Mouse (Mus musculus) embryonic fibroblast, embryonic 13.5 days (primary cell): ENCODE measurements around the gene Pmpcb. TPM values are rescaled to one million over a fixed set of nuclear protein-coding genes. Genes with fewer than 3 reads are reported as not detected.
A peak's percentile ranks its signal among the peaks of the same experiment; 100 is the strongest.
"Not testable (repeated sequence)": the region's sequence is repeated elsewhere in the genome, so short reads cannot be mapped to it uniquely, and the experiment has no call there.

Experiments
- H3K27ac ChIP-seq: 2 replicates; pipeline ENCODE4 v1.5.1; 2012; ENCODE audit warnings: low read length, control low read depth, inconsistent platforms; ENCODE audit not compliant: insufficient read depth
- H3K4me1 ChIP-seq: 2 replicates; pipeline ENCODE4 v1.6.1; 2011; ENCODE audit warnings: low read length; ENCODE audit not compliant: control insufficient read depth, insufficient read depth
- H3K4me3 ChIP-seq: 2 replicates; pipeline ENCODE4 v1.5.1; 2011; ENCODE audit warnings: mild to moderate bottlenecking, control low read depth, low read length; ENCODE audit not compliant: insufficient read depth
- CTCF ChIP-seq: IDR thresholded peaks from 2 replicates; pipeline ENCODE4 v1.5.1; 2011; ENCODE audit warnings: mild to moderate bottlenecking, control low read depth, low read length, moderate library complexity, borderline replicate concordance; ENCODE audit not compliant: insufficient read depth
- POLR2A ChIP-seq: IDR thresholded peaks from 2 replicates; pipeline ENCODE4 v1.6.1; 2011; ENCODE audit warnings: low read depth, mild to moderate bottlenecking, control low read depth, low read length, moderate library complexity
- polyA plus RNA-seq: library from polyadenylated mRNA; stranded (reverse); fragments of >200 nt; gene quantifications from 2 replicates; pipeline ENCODE4 v1.2.4, GENCODE M21; 2011; ENCODE audit warnings: low read depth; ENCODE audit not compliant: missing spikeins, insufficient read length

Gene Pmpcb
- 78.7 and 107 TPM in 2 replicates for polyA plus RNA-seq

DNA sequence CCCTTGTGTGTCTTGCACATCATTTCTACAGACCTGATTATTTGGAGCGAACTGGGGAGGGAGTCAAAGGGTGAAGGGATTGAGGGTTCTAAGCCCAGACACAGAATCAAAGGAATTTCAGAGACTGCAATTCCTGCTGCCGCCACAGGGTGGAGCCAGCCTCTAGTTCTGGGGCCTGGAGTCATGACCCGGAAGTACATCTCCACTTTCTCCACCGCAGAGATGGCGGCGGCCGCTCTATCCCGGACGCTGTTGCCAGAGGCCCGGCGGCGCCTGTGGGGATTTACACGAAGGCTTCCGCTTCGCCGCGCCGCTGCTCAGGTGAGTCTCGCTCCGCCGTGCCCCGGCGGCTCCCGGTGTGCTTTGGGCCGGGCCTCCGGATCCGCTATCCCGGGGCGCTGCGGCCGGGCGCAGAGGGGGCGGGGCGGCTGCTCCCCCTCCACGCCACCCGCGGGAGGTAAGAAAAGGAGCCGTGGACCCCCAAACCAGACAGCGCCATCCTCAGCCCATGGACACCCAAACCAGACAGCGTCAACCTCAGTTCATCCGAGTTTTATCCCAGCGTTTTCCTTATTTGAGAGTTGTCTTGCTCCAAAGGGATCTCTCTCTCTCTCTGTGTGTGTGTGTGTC lies at the start of gene Pmpcb:
Gene Pmpcb, plus strand, starts transcription at position 186 of the 630 bp plus-strand sequence.
- H3K4me3 ChIP-seq: peak within 1 kb of the TSS; percentile 87
- TF ChIP-seq CTCF (peak; percentile 59; the same call in 1 of the 2 replicates), POLR2A (peak; percentile 49; the same call in 1 of the 2 replicates)
- H3K27ac ChIP-seq: peak within 1 kb of the TSS; percentile 36
- H3K4me1 ChIP-seq: no peaks in the 10 kb centered on the region

DNA sequence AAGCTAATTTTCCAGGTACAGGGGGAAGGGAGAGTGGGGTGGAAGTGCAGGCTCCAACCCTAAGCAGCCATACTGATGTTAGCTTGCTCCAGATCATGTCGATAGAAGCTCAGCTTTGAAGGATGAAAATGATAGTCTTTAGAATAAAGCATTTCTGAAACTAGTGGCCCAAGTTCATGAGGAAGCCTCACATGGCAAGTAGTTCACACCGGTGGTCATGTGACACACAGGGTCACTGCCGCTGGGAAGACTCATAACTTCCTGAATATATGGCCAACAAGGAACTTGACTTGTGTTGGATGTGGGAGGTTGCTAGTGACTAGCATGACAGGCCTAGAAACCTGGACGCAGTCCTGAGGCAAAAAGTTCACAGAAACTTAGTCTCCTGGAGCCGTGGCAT lies 44.7 kb upstream of the Pmpcb start:
- Histone ChIP-seq H3K27ac (no peak overlapping the region), H3K4me3 (no peak overlapping the region), H3K4me1 (no peaks in the 10 kb centered on the region)
- no peak for TF ChIP-seq CTCF
- TF ChIP-seq POLR2A: no peak

DNA sequence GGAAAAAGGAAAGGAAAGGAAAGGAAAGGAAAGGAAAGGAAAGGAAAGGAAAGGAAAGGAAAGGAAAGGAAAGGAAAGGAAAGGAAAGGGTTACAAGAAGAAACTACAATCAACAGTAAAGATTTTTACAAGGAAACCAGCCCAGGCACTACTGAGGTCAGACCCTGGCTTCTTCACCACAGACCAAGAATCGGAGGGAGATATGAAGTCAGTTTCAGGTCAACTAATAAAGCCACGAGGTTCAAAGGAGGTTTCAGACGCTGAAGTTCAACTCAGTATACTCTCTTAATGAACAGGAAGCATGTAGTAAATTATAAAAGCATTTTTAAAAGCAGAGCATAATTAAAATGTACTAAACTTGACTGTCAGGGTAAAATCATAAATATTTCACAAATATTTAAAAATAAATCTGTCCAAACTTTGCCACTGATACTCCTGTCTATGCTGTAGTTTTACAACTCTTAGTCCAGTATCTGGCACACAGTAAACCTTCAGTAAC lies 43.5 kb upstream of the Pmpcb start:
- Histone ChIP-seq H3K4me1 (no peaks in the 10 kb centered on the region), H3K4me3 (no peak overlapping the region), H3K27ac (no peak overlapping the region)
- no peak for TF ChIP-seq CTCF
- TF ChIP-seq POLR2A: no peak

DNA sequence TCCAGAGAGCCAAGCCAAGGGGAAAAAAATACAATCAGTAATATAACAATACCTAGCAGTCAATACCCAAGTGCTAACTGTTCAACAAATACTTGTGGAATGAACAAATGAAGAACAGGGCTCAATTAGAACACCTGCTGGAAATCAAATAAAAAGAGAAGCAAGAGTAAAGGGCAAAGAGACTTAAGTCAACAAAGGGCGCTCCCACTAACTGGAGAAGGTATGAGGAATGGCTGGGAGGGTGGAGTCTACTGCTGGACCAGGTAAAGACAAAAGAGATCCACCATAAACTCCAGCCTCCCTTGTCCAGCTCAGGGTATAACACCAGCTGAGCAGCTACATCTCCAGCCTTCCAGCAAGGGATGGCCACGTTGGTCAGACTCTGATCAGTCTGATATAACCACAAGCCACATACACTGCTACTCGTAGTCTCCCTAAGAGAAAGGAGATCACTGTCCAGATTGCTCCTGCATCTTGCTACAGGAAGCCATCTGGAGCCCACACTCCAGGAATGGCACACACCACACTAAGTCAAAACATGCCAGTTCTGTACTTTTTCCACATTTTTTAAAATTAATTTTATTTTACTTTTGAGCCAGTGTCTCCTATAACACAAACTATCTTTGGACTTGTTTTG lies 42.0 kb upstream of the Pmpcb start:
- Histone ChIP-seq H3K4me1 (no peaks in the 10 kb centered on the region), H3K27ac (no peak overlapping the region), H3K4me3 (no peak overlapping the region)
- TF ChIP-seq POLR2A: no peak
- no peak for TF ChIP-seq CTCF

DNA sequence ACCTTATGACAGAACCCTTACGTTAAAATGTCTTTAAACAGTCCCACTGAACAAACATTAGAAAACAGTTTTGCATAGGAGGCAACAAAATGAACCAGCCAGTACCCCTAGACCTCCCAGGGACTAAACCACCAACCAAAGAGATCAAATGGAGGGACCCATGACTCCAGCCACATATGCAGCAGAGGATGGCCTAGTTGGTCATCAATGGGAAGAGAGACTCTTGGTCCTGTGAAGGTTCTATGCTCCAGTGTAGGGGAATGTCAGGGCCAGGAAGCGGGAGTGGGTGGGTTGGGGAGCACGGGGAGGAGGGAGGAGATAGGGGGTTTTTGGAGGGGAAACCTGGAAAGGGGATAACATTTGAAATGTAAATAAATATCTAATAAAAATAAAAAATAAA lies 37.4 kb upstream of the Pmpcb start:
- not testable (repeated sequence) for H3K4me1 ChIP-seq, H3K27ac ChIP-seq, H3K4me3 ChIP-seq

DNA sequence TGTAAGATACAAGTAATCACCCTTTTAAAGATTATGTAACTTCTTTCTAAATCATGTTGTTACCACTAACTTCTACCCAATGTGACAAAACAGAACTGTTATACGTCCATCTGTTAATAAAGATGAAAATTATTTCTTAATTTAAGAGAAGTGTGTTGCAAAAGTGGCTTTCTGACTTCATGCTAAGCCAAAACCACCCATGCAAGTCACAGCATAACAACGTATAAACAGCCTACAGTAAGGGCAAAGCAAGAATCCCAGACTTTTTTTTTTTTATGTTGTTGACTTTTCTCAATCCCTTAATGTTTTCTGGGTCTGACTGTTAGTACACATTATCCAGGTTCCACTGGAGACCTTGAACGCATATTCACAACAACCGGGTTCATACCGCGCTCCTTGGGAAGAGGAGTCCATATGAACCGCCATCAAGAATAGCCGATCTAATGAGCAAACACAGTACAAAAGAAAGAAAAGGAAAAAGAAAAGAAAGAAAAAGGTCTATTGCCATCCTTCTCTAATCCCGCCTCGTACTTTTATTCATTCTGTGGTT lies 36.6 kb upstream of the Pmpcb start:
- peak overlapping the region; percentile 80 for H3K4me3 ChIP-seq
- no peaks in the 10 kb centered on the region for H3K4me1 ChIP-seq
- H3K27ac ChIP-seq: no peak overlapping the region
- TF ChIP-seq CTCF: no peak
- TF ChIP-seq POLR2A: no peak

GRCm38 (mm10) chr5:21700934-21701333 lies 36.0 kb upstream of the Pmpcb start:
- Histone ChIP-seq H3K4me1 (no peaks in the 10 kb centered on the region), H3K27ac (no peak overlapping the region), H3K4me3 (peak overlapping the region; percentile 80)
- TF ChIP-seq POLR2A (no peak; the same call in 1 of the 2 replicates), CTCF (no peak)

- Histone ChIP-seq H3K4me1 (no peaks in the 10 kb centered on the region), H3K27ac (peak within 1 kb of the TSS; percentile 98), H3K4me3 (peak within 1 kb of the TSS; percentile 80)
- no peak for TF ChIP-seq CTCF
- TF ChIP-seq POLR2A: peak; percentile 96
Observed at GRCm38 (mm10) chr5:21701351-21702008, 35.5 kb upstream of the Pmpcb start, which contains the start of gene Napepld. TSS of gene Napepld (minus strand) at chr5:21701396.

DNA sequence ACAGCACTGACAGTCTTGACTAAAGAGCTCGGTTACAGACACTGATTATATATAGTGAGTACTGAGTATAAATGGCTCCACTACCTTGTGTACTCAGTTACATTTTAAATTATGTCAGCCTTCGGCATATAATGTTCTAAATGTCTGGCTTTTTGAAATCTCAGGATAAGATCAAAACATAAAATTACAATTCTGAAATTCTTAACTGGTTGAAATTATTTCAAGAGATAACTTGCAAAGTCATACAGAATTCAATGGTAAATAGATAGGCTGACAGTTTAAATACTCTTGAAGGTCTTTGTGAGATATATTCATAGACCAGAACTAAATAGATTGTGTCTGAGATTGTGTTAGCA lies 35.0 kb upstream of the Pmpcb start:
- Histone ChIP-seq H3K27ac (peak overlapping the region; percentile 98), H3K4me1 (no peaks in the 10 kb centered on the region), H3K4me3 (peak overlapping the region; percentile 61; the same call in 1 of the 2 replicates)
- TF ChIP-seq CTCF: no peak
- no peak for TF ChIP-seq POLR2A

DNA sequence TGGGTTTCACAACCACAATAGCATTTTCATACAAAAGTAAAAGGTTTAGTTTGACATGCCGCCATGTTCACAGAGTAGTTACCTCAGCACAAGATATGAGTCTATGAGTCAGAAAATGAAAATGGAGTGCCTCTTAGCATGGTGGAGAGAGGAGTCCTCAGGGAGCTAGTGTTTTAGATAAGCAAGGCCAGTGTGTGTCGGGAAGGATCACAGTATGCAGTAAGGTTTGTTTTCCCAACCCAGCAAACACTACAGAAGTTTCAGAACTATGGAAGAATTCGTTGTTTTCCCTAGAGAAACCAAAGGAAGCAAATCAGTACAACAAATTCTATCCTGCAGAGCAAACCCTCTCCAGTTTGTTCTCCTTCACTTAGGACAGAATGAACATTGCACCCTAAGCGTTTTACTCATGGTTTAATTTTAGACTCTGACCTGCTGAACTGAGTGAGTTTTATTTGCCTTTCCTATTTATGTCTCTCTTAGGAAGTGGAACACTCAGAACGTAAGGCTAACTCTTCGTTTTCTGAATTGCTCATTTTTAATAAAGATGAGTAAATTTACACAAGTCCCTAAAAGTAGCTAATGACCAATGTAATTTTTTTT lies 34.0 kb upstream of the Pmpcb start:
- Histone ChIP-seq H3K27ac (no peak overlapping the region), H3K4me3 (no peak overlapping the region), H3K4me1 (no peaks in the 10 kb centered on the region)
- TF ChIP-seq CTCF (no peak), POLR2A (no peak)
